Mouse (Mus musculus) retina, postnatal 1 day (tissue): ENCODE results near the gene Actr1b.

Experiments
- DNase-seq: peaks from one replicate; pipeline ENCODE4 v3.0.0-alpha.2; 2012

The Actr1b gene

GRCm38 (mm10) chr1:36714311-36714710 is at the start of gene Actr1b:
TSS of gene Actr1b (minus strand) at chr1:36714422.
- no peak for DNase-seq

- DNase-seq: no peak
These were observed 47.3 kb upstream of the Actr1b start, which contains the start of gene Zap70 for GRCm38 (mm10) chr1:36761568-36761967. TSS of gene Zap70 (plus strand) at chr1:36761798.

GRCm38 (mm10) chr1:36761061-36761460 is 46.8 kb upstream of the Actr1b start:
- DNase-seq: no peak

GRCm38 (mm10) chr1:36760401-36760800 is 46.2 kb upstream of the Actr1b start:
- DNase-seq: no peak

- no peak for DNase-seq
These were observed 44.9 kb upstream of the Actr1b start for GRCm38 (mm10) chr1:36759076-36759475.

GRCm38 (mm10) chr1:36758553-36758952 is 44.3 kb upstream of the Actr1b start:
- no peak for DNase-seq

- DNase-seq: no peak
These were observed 39.9 kb upstream of the Actr1b start for GRCm38 (mm10) chr1:36753932-36754675.

GRCm38 (mm10) chr1:36746452-36746851 is 32.2 kb upstream of the Actr1b start:
- peak; percentile 68 for DNase-seq

GRCm38 (mm10) chr1:36745661-36746060 is 31.4 kb upstream of the Actr1b start:
- DNase-seq: no peak

- peak; percentile 80 for DNase-seq
These were observed 30.2 kb upstream of the Actr1b start for GRCm38 (mm10) chr1:36744268-36744944.

GRCm38 (mm10) chr1:36743046-36743445 is 28.8 kb upstream of the Actr1b start:
- no peak for DNase-seq

- DNase-seq: no peak
These were observed 25.0 kb upstream of the Actr1b start for GRCm38 (mm10) chr1:36739231-36739630.

GRCm38 (mm10) chr1:36737300-36737699 is 23.1 kb upstream of the Actr1b start:
- DNase-seq: peak; percentile 91

- DNase-seq: no peak
These were observed 9.8 kb upstream of the Actr1b start for GRCm38 (mm10) chr1:36724057-36724431.

- no peak for DNase-seq
These were observed 9.2 kb upstream of the Actr1b start for GRCm38 (mm10) chr1:36723146-36724056.

- no peak for DNase-seq
These were observed 4.6 kb upstream of the Actr1b start for GRCm38 (mm10) chr1:36718786-36719185.

GRCm38 (mm10) chr1:36711104-36711503 is 3.1 kb downstream of the Actr1b start:
- no peak for DNase-seq

GRCm38 (mm10) chr1:36709854-36710280 is 4.4 kb downstream of the Actr1b start, which contains the start of gene 4933424G06Rik:
TSS of gene 4933424G06Rik (plus strand) at chr1:36710149.
- DNase-seq: peak; percentile 99

GRCm38 (mm10) chr1:36709055-36709853 is 5.0 kb downstream of the Actr1b start:
- peak; percentile 56 for DNase-seq

GRCm38 (mm10) chr1:36708626-36709025 is 5.6 kb downstream of the Actr1b start:
- no peak for DNase-seq

GRCm38 (mm10) chr1:36707797-36708196 is 6.4 kb downstream of the Actr1b start:
- no peak for DNase-seq

GRCm38 (mm10) chr1:36707166-36707565 is 7.1 kb downstream of the Actr1b start:
- DNase-seq: no peak
